Mouse (Mus musculus) kidney, adult 2 months (tissue): ENCODE results near the gene Tdg.

Experiments used
- CTCF ChIP-seq: fragments of 200-500 bp; conservative IDR thresholded peaks from 2 replicates; pipeline ENCODE4 v1.5.1; 2011; ENCODE audit warnings: low read depth, mild to moderate bottlenecking, control low read depth, low read length, moderate library complexity, mixed read lengths; ENCODE audit not compliant: insufficient read depth, insufficient read length
- POLR2A ChIP-seq: fragments of 200-500 bp; IDR thresholded peaks from one replicate; pipeline ENCODE4 v1.6.1; 2011; ENCODE audit warnings: low read depth, low read length, control low read depth

GRCm38 (mm10) chr10:82636321-82636720, 6.7 kb downstream of the Tdg start:
- TF ChIP-seq CTCF (no peak), POLR2A (no peak)
